ENCODE assay signal across 9 mouse cellular contexts in the genomic region with DNA sequence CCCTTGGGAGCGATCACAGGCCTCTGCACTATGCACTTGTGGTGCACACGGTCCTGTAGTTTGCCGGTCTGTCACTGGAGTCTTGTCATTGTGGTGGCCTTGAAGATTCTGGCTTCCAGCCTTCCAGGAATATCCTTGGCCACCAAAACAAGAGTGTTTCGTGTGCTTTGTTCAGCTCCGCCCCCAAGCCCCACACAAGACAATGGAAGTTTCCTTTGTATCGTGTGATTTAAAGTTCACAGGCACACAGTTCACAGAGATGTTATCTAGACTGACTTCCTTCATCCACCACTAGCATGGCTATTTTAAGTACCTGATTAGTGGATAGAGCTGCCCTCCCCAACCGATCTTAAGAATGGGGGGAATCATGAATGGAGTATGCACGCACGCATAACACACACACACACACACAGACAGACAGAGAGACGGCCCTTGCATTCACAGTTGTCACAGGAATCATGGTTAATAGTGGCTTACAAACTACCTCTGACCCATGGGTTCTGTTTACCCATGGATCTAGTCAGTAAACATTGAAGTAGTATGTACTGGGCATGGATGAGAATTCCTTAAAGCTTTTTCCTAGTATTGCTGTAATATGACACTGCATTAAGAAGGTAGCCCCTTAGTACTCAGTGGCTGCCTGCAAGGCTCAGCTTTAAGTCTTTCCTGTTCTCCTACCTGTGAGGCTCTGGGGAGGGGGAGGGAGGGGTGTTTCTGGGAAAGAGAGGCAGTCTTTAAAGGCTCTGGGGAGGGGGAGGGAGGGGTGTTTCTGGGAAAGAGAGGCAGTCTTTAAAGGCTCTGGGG.
DNase-seq lines count a peak whose midpoint lies in the region; ATAC-seq and TF ChIP-seq lines count a peak whose summit lies in the region.
"Had no signal": no experiment of that assay in that cellular context is flagged by ENCODE, and none has a peak within 500 bp of the region (broad histone marks: within the 10 kb centered on the region; RNA-seq: fewer than 3 reads in every experiment).

No protein-coding gene starts in this region.

- peak; percentile 47 for DNase-seq in lung, postnatal 0 days (ENCODE audit: low spot score)
- no peak for DNase-seq in lung, postnatal 25 days (ENCODE audit: low spot score)
- peak; percentile 62 for DNase-seq in kidney, postnatal 14 days
- no peak for DNase-seq in urinary bladder, postnatal 25 days (ENCODE audit: low spot score)
- DNase-seq in right cerebral cortex, postnatal 10 days (ENCODE audit: low spot score in 2 of 2), result no peak
- DNase-seq: gastrocnemius, adult 2 months had no signal

- H3K4me2 ChIP-seq in lung, postnatal 0 days (replicated peaks; ENCODE audit: low read depth, low read length), result no peak overlapping the region
- peak overlapping the region; percentile 34; the same call in 1 of the 2 replicates for H3K4me2 ChIP-seq in heart, embryonic 16.5 days (ENCODE audit: low read depth, low read length)
- no peak overlapping the region for H3K4me2 ChIP-seq in stomach, embryonic 14.5 days (replicated peaks; ENCODE audit: low read depth, low read length)

- peaks cover 5% of the 10 kb centered on the region for H3K4me1 ChIP-seq in lung, postnatal 0 days (ENCODE audit: insufficient read depth, low read depth, low read length)
- peaks cover 23% of the 10 kb centered on the region for H3K4me1 ChIP-seq in heart, embryonic 16.5 days (ENCODE audit: control insufficient read depth, insufficient read depth, low read length)
- H3K4me1 ChIP-seq in stomach, embryonic 14.5 days (ENCODE audit: control insufficient read depth, insufficient read depth, low read length), result peaks cover 32% of the 10 kb centered on the region; the same call in 1 of the 2 replicates

- WGBS in lung, postnatal 0 days, result 41% methylated on average over 10 of the region's 10 CpGs
- 32% methylated on average over 10 of the region's 10 CpGs for WGBS in heart, embryonic 16.5 days
- 63% methylated on average over 10 of the region's 10 CpGs for WGBS in stomach, embryonic 14.5 days

- peak; percentile 56; the same call in 1 of the 2 replicates for TF ChIP-seq EP300 in lung, postnatal 0 days (IDR thresholded peaks at IDR 0.05)

- no peaks in the 10 kb centered on the region for H3K36me3 ChIP-seq in lung, postnatal 0 days (ENCODE audit: insufficient read depth, low read length)
- no peaks in the 10 kb centered on the region for H3K36me3 ChIP-seq in heart, embryonic 16.5 days (ENCODE audit: control insufficient read depth, insufficient read depth)
- H3K36me3 ChIP-seq in stomach, embryonic 14.5 days (ENCODE audit: control insufficient read depth, insufficient read depth, low read length), result peaks cover 6% of the 10 kb centered on the region; the same call in 1 of the 2 replicates

- ATAC-seq in lung, postnatal 0 days, result peak; percentile 66
- peak; percentile 69 for ATAC-seq in heart, embryonic 16.5 days (replicated peaks; ENCODE audit: extremely low read depth, insufficient read depth, low FRiP score)
- peak; percentile 74 for ATAC-seq in stomach, embryonic 14.5 days (ENCODE audit: insufficient number of reproducible peaks, insufficient read depth, low FRiP score, low read depth)
- ATAC-seq in erythroblast, adult 5-6 weeks (replicated peaks; ENCODE audit: low FRiP score, poor library complexity, severe bottlenecking), result no peak

- H3K9ac ChIP-seq in lung, postnatal 0 days (replicated peaks; ENCODE audit: low read depth), result no peak overlapping the region
- H3K9ac ChIP-seq in heart, embryonic 16.5 days (ENCODE audit: low read length), result no peak overlapping the region
- H3K9ac ChIP-seq in stomach, embryonic 14.5 days (replicated peaks; ENCODE audit: low read depth, low read length), result no peak overlapping the region

- no peaks in the 10 kb centered on the region for H3K9me3 ChIP-seq in lung, postnatal 0 days (ENCODE audit: low read length)
- no peaks in the 10 kb centered on the region for H3K9me3 ChIP-seq in heart, embryonic 16.5 days (replicated peaks; ENCODE audit: control insufficient read depth, low read length)
- no peaks in the 10 kb centered on the region for H3K9me3 ChIP-seq in stomach, embryonic 14.5 days (ENCODE audit: control insufficient read depth, low read depth, low read length)

- no peak for TF ChIP-seq CTCF in lung, postnatal 0 days (IDR thresholded peaks at IDR 0.05)

- no peak overlapping the region for H3K4me3 ChIP-seq in lung, postnatal 0 days (ENCODE audit: low read depth, low read length)
- H3K4me3 ChIP-seq in heart, embryonic 16.5 days (ENCODE audit: low read length), result no peak overlapping the region
- no peak overlapping the region for H3K4me3 ChIP-seq in stomach, embryonic 14.5 days (ENCODE audit: low read depth, low read length)
- H3K4me3 ChIP-seq: gastrocnemius, adult 2 months had no signal

- no peaks in the 10 kb centered on the region for H3K27me3 ChIP-seq in lung, postnatal 0 days (replicated peaks; ENCODE audit: insufficient read depth, low read length)
- H3K27me3 ChIP-seq in heart, embryonic 16.5 days (ENCODE audit: control insufficient read depth, insufficient read depth, low read length), result no peaks in the 10 kb centered on the region
- H3K27me3 ChIP-seq in stomach, embryonic 14.5 days (ENCODE audit: control insufficient read depth, insufficient read depth, low read length), result no peaks in the 10 kb centered on the region

- no peak overlapping the region for H3K27ac ChIP-seq in lung, postnatal 0 days (ENCODE audit: low read length)
- H3K27ac ChIP-seq in heart, embryonic 16.5 days (ENCODE audit: low read length), result 0 out of 2 replicates have a peak overlapping the region, but pooled peaks have one; percentile 44
- H3K27ac ChIP-seq in stomach, embryonic 14.5 days (ENCODE audit: low read length), result no peak overlapping the region
- H3K27ac ChIP-seq: gastrocnemius, adult 2 months had no signal

Comparison
In these comparisons a context has a peak if more than half of its experiments do, and no peak if none do; other contexts are left out.
1. DNase-seq: peak in lung, postnatal 0 days (single experiment) and kidney, postnatal 14 days (single experiment); none in lung, postnatal 25 days (single experiment), urinary bladder, postnatal 25 days (single experiment) and right cerebral cortex, postnatal 10 days (0 of 2).